8 mouse cellular contexts compared by ENCODE assay signal in the genomic region with DNA sequence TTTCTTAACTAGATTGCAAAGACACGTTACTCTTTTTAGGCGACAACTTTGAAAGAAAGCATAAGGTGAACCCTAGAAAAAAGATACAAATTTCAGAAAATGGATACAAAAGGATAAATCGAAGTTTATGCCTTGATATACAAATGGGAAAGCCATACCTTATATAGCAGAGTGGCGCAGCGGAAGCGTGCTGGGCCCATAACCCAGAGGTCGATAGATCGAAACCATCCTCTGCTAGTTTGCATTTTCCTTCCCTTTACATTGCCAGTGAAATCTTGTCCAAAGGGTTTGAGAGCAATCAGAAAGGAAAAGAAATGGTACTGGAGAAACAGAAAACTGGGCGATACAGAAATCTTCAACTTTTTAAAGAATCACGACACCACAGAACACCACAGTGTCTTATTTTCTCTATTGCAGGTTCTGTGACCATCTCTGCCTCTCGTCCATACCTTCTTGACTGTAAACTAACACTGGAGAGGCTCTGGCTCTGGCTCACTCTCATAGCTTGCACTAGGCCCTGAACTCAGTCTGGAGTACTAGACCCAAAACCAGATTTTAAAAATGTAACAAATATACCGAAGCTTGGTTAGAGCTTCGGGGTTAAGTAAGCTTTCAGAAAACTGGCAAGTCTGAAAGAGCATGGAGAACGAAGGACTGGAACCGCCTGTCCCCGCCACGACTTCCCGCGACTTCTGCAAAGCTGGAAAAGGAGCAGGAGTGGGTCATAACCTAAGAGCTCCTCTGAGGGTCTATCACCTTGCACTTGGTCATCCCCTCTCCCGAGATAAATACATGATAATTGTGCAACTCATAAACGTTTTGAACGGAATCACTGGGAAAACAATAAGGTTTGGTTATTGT. TPM values are rescaled to one million over a fixed set of nuclear protein-coding genes. Genes with fewer than 3 reads are reported as not detected.
DNase-seq lines count a peak whose midpoint lies in the region; ATAC-seq and TF ChIP-seq lines count a peak whose summit lies in the region.

No protein-coding gene starts in this region.

- no peak overlapping the region for H3K27ac ChIP-seq in gastrocnemius, adult 2 months
- no peak overlapping the region for H3K27ac ChIP-seq in embryonic facial prominence, embryonic 14.5 days (replicated peaks; ENCODE audit: low read depth, low read length)
- no peak overlapping the region for H3K27ac ChIP-seq in liver, embryonic 11.5 days (ENCODE audit: low read depth, low read length)
- no peak overlapping the region for H3K27ac ChIP-seq in cerebellum, adult 2 months (ENCODE audit: insufficient read depth, low read length)

- 19% methylated on average over 22 of the region's 22 CpGs for WGBS in embryonic facial prominence, embryonic 14.5 days
- WGBS in liver, embryonic 11.5 days = 3% methylated on average over 22 of the region's 22 CpGs
- WGBS in cerebellum, adult 2 months = 54% methylated on average over 22 of the region's 22 CpGs

- H3K36me3 ChIP-seq in C2C12 (ENCODE audit: control insufficient read depth, insufficient read depth) = no peaks in the 10 kb centered on the region
- H3K36me3 ChIP-seq in embryonic facial prominence, embryonic 14.5 days (ENCODE audit: control insufficient read depth, insufficient read depth, low read length) = no peaks in the 10 kb centered on the region
- no peaks in the 10 kb centered on the region for H3K36me3 ChIP-seq in liver, embryonic 11.5 days (ENCODE audit: control insufficient read depth, insufficient read depth, low read length)

- H3K79me3 ChIP-seq in C2C12 (ENCODE audit: low read depth) = no peaks in the 10 kb centered on the region

- DNase-seq in gastrocnemius, adult 2 months = no peak
- no peak for DNase-seq in gastrocnemius, postnatal 14 days
- no peak for DNase-seq in embryonic facial prominence, embryonic 14.5 days (ENCODE audit: low spot score)
- DNase-seq in liver, embryonic 11.5 days (ENCODE audit: low spot score) = peak; percentile 72
- no peak for DNase-seq in cerebellum, adult 2 months
- no peak for DNase-seq in thymus, postnatal 25 days

- TF ChIP-seq POLR2A in cerebellum, adult 2 months (IDR thresholded peaks at IDR 0.05; ENCODE audit: borderline replicate concordance, insufficient read depth, low read length) = no peak

- H3K27me3 ChIP-seq in C2C12 (ENCODE audit: control insufficient read depth, insufficient read depth, insufficient read length) = no peaks in the 10 kb centered on the region
- H3K27me3 ChIP-seq in embryonic facial prominence, embryonic 14.5 days (replicated peaks; ENCODE audit: control insufficient read depth, insufficient read depth, low read length) = no peaks in the 10 kb centered on the region; the same call in 1 of the 2 replicates
- no peaks in the 10 kb centered on the region for H3K27me3 ChIP-seq in liver, embryonic 11.5 days (replicated peaks; ENCODE audit: control insufficient read depth, insufficient read depth, low read length)
- H3K27me3 ChIP-seq in cerebellum, adult 2 months (ENCODE audit: control insufficient read depth, insufficient read depth, low read length) = no peaks in the 10 kb centered on the region; the same call in 1 of the 2 replicates

- TF ChIP-seq CTCF in gastrocnemius, adult 2 months (IDR thresholded peaks at IDR 0.05) = no peak
- TF ChIP-seq CTCF in C2C12 (IDR thresholded peaks at IDR 0.05; ENCODE audit: control insufficient read depth, insufficient read depth, insufficient read length) = no peak
- no peak for TF ChIP-seq CTCF in cerebellum, adult 2 months (IDR thresholded peaks at IDR 0.05; ENCODE audit: borderline replicate concordance, insufficient read depth, low read depth, low read length)

- no peaks in the 10 kb centered on the region for H3K9me3 ChIP-seq in embryonic facial prominence, embryonic 14.5 days (ENCODE audit: control insufficient read depth, low read length)
- no peaks in the 10 kb centered on the region for H3K9me3 ChIP-seq in liver, embryonic 11.5 days (ENCODE audit: control insufficient read depth, low read length)

- ATAC-seq in embryonic facial prominence, embryonic 14.5 days (ENCODE audit: low read depth) = 0 out of 2 replicates have a peak, but pooled peaks have one; percentile 48
- peak; percentile 88 for ATAC-seq in liver, embryonic 11.5 days (replicated peaks; ENCODE audit: low FRiP score)
- ATAC-seq in megakaryocyte-erythroid progenitor cell, adult 5-6 weeks (replicated peaks; ENCODE audit: low FRiP score, low TSS enrichment, poor library complexity, severe bottlenecking) = no peak

- H3K79me2 ChIP-seq in C2C12 (ENCODE audit: control insufficient read depth, insufficient read depth) = no peaks in the 10 kb centered on the region

- peak overlapping the region; percentile 25; the same call in 1 of the 2 replicates for H3K4me3 ChIP-seq in gastrocnemius, adult 2 months
- H3K4me3 ChIP-seq in C2C12 (ENCODE audit: insufficient read depth, poor library complexity, severe bottlenecking) = peak overlapping the region; percentile 7
- H3K4me3 ChIP-seq in embryonic facial prominence, embryonic 14.5 days (ENCODE audit: low read depth, low read length) = peak overlapping the region; percentile 20
- peak overlapping the region; percentile 55 for H3K4me3 ChIP-seq in liver, embryonic 11.5 days (ENCODE audit: low read depth, low read length)
- no peak overlapping the region for H3K4me3 ChIP-seq in cerebellum, adult 2 months (replicated peaks; ENCODE audit: insufficient read depth, low read depth, low read length)

- H3ac ChIP-seq in C2C12 (ENCODE audit: control insufficient read depth, insufficient read length, low read depth) = peak overlapping the region; percentile 22

- intact Hi-C loops in gastrocnemius, adult 2 months (cut with DNase I) = loop anchor here (1.0 kb wide), 1 partner anchor 12 kb away; no protein-coding TSS in a partner anchor
- intact Hi-C loops in gastrocnemius, postnatal 14 days (cut with DNase I; ENCODE audit: low total_unique reads) = no loop called here

- H3K9ac ChIP-seq in embryonic facial prominence, embryonic 14.5 days (ENCODE audit: low read depth, low read length) = no peak overlapping the region
- H3K9ac ChIP-seq in liver, embryonic 11.5 days (ENCODE audit: low read depth, low read length) = peak overlapping the region; percentile 51

- H3K4me1 ChIP-seq in embryonic facial prominence, embryonic 14.5 days (ENCODE audit: control insufficient read depth, insufficient read depth, low read length) = peaks cover 5% of the 10 kb centered on the region; the same call in 1 of the 2 replicates
- peaks cover 4% of the 10 kb centered on the region; the same call in 1 of the 2 replicates for H3K4me1 ChIP-seq in liver, embryonic 11.5 days (replicated peaks; ENCODE audit: control insufficient read depth, insufficient read depth, low read length)
- no peaks in the 10 kb centered on the region for H3K4me1 ChIP-seq in cerebellum, adult 2 months (ENCODE audit: control insufficient read depth, insufficient read depth, low read length)

- H3K4me2 ChIP-seq in embryonic facial prominence, embryonic 14.5 days (ENCODE audit: low read depth, low read length) = peak overlapping the region; percentile 37
- H3K4me2 ChIP-seq in liver, embryonic 11.5 days = peak overlapping the region; percentile 77

TF ChIP-seq in C2C12, 6 proteins besides CTCF, POLR2A, EP300 and RAD21:
- TF ChIP-seq MAX (IDR thresholded peaks at IDR 0.05) = no peak
- TF ChIP-seq USF1 (IDR thresholded peaks at IDR 0.05; ENCODE audit: low read depth) = no peak
- no peak for TF ChIP-seq MYOG (IDR thresholded peaks at IDR 0.05; ENCODE audit: control insufficient read depth, extremely low read depth, insufficient read length)

RNA-seq across cellular contexts. Expression of gene Zfp184, which starts 37.7 kb away (rescaled TPM):
- total RNA-seq in gastrocnemius, adult 2 months (2021) = under 1 TPM; 0.17 to 0.36 TPM
- total RNA-seq in gastrocnemius, postnatal 14 days (2021) = under 1 TPM; 0.33 to 0.38 TPM
- polyA plus RNA-seq in C2C12 (2012; fragmentation: generic; extraction: Trizol) = 1.4 TPM
- polyA plus RNA-seq in embryonic facial prominence, embryonic 14.5 days (2014; fragmentation: Nextera tagmentation; extraction: Ambion mirVana) = 7.6 and 8.9 TPM in 2 replicates
- 5.1 and 5.9 TPM in 2 replicates for polyA plus RNA-seq in liver, embryonic 11.5 days (2014; fragmentation: Nextera tagmentation; extraction: Ambion mirVana)
- 0.95 and 1.0 TPM in 2 replicates for polyA plus RNA-seq in cerebellum, adult 2 months (2012; rRNA removed)
- 1.5 and 2.5 TPM in 2 replicates for total RNA-seq in megakaryocyte-erythroid progenitor cell, adult 5-6 weeks (2014; fragmentation: Nextera tagmentation)
- total RNA-seq in megakaryocyte-erythroid progenitor cell, adult 5-6 weeks (2017) = 3.1 and 10.7 TPM in 2 replicates
